Mouse (Mus musculus) gastrocnemius, adult 8-10 months (tissue): Measurements from ENCODE around the gene Gm8165. TPM values are rescaled to one million over a fixed set of nuclear protein-coding genes. Genes with fewer than 3 reads are reported as not detected.
"Not testable (repeated sequence)": the region's sequence is repeated elsewhere in the genome, so short reads cannot be mapped to it uniquely, and the experiment has no call there.

Experiments used
- DNase-seq, 2 experiments: peaks; one replicate each; pipeline ENCODE4 v3.0.0; 2022; ENCODE audit warnings: low spot score in 2 of 2
- total RNA-seq, 4 experiments: library from RNA; stranded (reverse); gene quantifications; 2 replicates each; pipeline ENCODE4 v1.2.4; 2022

Gm8165 gene
- total RNA-seq = not detected

GRCm38 (mm10) chr14:43677099-43677498 is at the start of gene Gm8165:
Gene Gm8165, minus strand, starts transcription at chr14:43677199.
- not testable (repeated sequence) for DNase-seq

- not testable (repeated sequence) for DNase-seq
Measured at GRCm38 (mm10) chr14:43697621-43698020, 20.6 kb upstream of the Gm8165 start, which contains the start of gene Gm7324. Gene Gm7324, plus strand, starts transcription at chr14:43697828.

Other genes with a start within 250 kb of the Gm8165 start
- gene Gm5799, start 133.6 kb downstream of the Gm8165 start, total RNA-seq = not detected
- not detected for gene Gm17654, start 98.1 kb downstream of the Gm8165 start, total RNA-seq
- not detected for gene Gm10375, start 69.2 kb downstream of the Gm8165 start, total RNA-seq
- gene Gm7324, start 20.6 kb upstream of the Gm8165 start, total RNA-seq = under 1 TPM in 1 of 4 experiments, not detected in 3; 0.43 TPM
- gene Gm16506, start 50.3 kb upstream of the Gm8165 start, total RNA-seq = not detected
- not detected for gene Gm6526, start 70.7 kb upstream of the Gm8165 start, total RNA-seq
- gene Gm8180, start 107.5 kb upstream of the Gm8165 start, total RNA-seq = not detected
- gene Ear1, start 198.3 kb upstream of the Gm8165 start, total RNA-seq = not detected
- gene Ear10, start 246.4 kb upstream of the Gm8165 start, total RNA-seq = not detected
- gene Gm8113, start 248.2 kb upstream of the Gm8165 start, total RNA-seq = under 1 TPM in 3 of 4 experiments, not detected in 1; 0.13 to 0.22 (median 0.17) TPM